Mouse (Mus musculus) liver, embryonic 11.5 days (tissue): ENCODE measurements at regions not wholly inside any gene's neighbourhood (a gene's known extent, or its start where the extent isn't known, plus 50 kb on each side); places are given as distances from the start of the nearest gene placed in this dataset.

Experiments used
- ATAC-seq: fragments of 200-750 bp; cut with Nextera tagmentation; replicated peaks from 2 replicates; pipeline ENCODE4 v1.8.0; 2017; ENCODE audit warnings: moderate number of reproducible peaks, mild to moderate bottlenecking, moderate TSS enrichment, moderate library complexity; ENCODE audit not compliant: low FRiP score
- DNase-seq: peaks from one replicate; pipeline ENCODE4 v3.0.0-alpha.2; 2017; ENCODE audit warnings: low spot score
- H3K27ac ChIP-seq: fragments of 300-500 bp; sonication (generic); 2 replicates; pipeline ENCODE4 v1.5.1; 2014; ENCODE audit warnings: mild to moderate bottlenecking, low read depth, low read length, control low read depth
- H3K27me3 ChIP-seq: fragments of 300-500 bp; sonication (generic); replicated peaks from 2 replicates; pipeline ENCODE4 v1.6.1; 2014; ENCODE audit warnings: low read length, mixed read lengths; ENCODE audit not compliant: control insufficient read depth, insufficient read depth
- H3K36me3 ChIP-seq: fragments of 300-500 bp; sonication (generic); 2 replicates; pipeline ENCODE4 v1.6.1; 2014; ENCODE audit warnings: mild to moderate bottlenecking, low read length, moderate library complexity, mixed read lengths; ENCODE audit not compliant: control insufficient read depth, insufficient read depth
- H3K4me1 ChIP-seq: fragments of 300-500 bp; sonication (generic); replicated peaks from 2 replicates; pipeline ENCODE4 v1.6.1; 2014; ENCODE audit warnings: low read length, mixed read lengths; ENCODE audit not compliant: control insufficient read depth, insufficient read depth
- H3K4me2 ChIP-seq: fragments of 300-500 bp; sonication (generic); 2 replicates; pipeline ENCODE4 v1.6.1; 2014; ENCODE audit warnings: mild to moderate bottlenecking, control low read depth, moderate library complexity
- H3K4me3 ChIP-seq: fragments of 300-500 bp; sonication (generic); 2 replicates; pipeline ENCODE4 v1.5.1; 2014; ENCODE audit warnings: low read depth, low read length, control low read depth
- H3K9ac ChIP-seq: fragments of 300-500 bp; sonication (generic); 2 replicates; pipeline ENCODE4 v1.6.1; 2014; ENCODE audit warnings: low read depth, low read length, control low read depth
- H3K9me3 ChIP-seq: fragments of 300-500 bp; sonication (generic); 2 replicates; pipeline ENCODE4 v1.6.1; 2016; ENCODE audit warnings: low read length, inconsistent platforms, mixed read lengths; ENCODE audit not compliant: control insufficient read depth
- WGBS: fragments of 180-500 bp; shearing (Covaris S2); extraction: QIAGEN DNeasy Blood & Tissue Kit; methylation state at CpG from one replicate; pipeline ENCODE4 v1.1.7; 2014; 5-methylcytosine and 5-hydroxymethylcytosine counted together

GRCm38 (mm10) chr16:25478300-25478699 is 191.7 kb downstream of the Tprg start:
- H3K4me1 ChIP-seq: no peaks in the 10 kb centered on the region
- no peak for DNase-seq
- H3K4me3 ChIP-seq: no peak overlapping the region
- 70% methylated on average over 2 of the region's 2 CpGs for WGBS
- H3K9me3 ChIP-seq: no peaks in the 10 kb centered on the region
- no peak overlapping the region for H3K27ac ChIP-seq
- ATAC-seq: no peak
- H3K4me2 ChIP-seq: no peak overlapping the region
- H3K27me3 ChIP-seq: no peaks in the 10 kb centered on the region
- no peaks in the 10 kb centered on the region for H3K36me3 ChIP-seq
- no peak overlapping the region for H3K9ac ChIP-seq

GRCm38 (mm10) chr16:25483831-25484254 is 197.2 kb downstream of the Tprg start:
- H3K36me3 ChIP-seq: no peaks in the 10 kb centered on the region
- WGBS: 70% methylated on average over 5 of the region's 5 CpGs
- H3K27ac ChIP-seq: no peak overlapping the region
- no peak overlapping the region for H3K9ac ChIP-seq
- H3K27me3 ChIP-seq: no peaks in the 10 kb centered on the region
- ATAC-seq (no peak), DNase-seq (no peak)
- H3K4me1 ChIP-seq: no peaks in the 10 kb centered on the region
- no peak overlapping the region for H3K4me3 ChIP-seq
- no peaks in the 10 kb centered on the region for H3K9me3 ChIP-seq
- no peak overlapping the region for H3K4me2 ChIP-seq

GRCm38 (mm10) chr16:25485007-25485406 is 198.4 kb downstream of the Tprg start:
- no peak for ATAC-seq
- WGBS: 91% methylated on average over 9 of the region's 9 CpGs

GRCm38 (mm10) chr16:25486477-25487094 is 197.0 kb upstream of the Trp63 start:
- DNase-seq (no peak), ATAC-seq (no peak)
- Histone ChIP-seq H3K4me1 (no peaks in the 10 kb centered on the region), H3K4me3 (no peak overlapping the region), H3K9ac (no peak overlapping the region), H3K4me2 (no peak overlapping the region), H3K36me3 (no peaks in the 10 kb centered on the region), H3K27ac (no peak overlapping the region), H3K27me3 (no peaks in the 10 kb centered on the region), H3K9me3 (no peaks in the 10 kb centered on the region)
- WGBS: 87% methylated on average over 4 of the region's 4 CpGs

More at GRCm38 (mm10) chr16:25485007-25485406, 198.4 kb downstream of the Tprg start:
- H3K36me3 ChIP-seq: no peaks in the 10 kb centered on the region
- no peaks in the 10 kb centered on the region for H3K9me3 ChIP-seq
- no peak overlapping the region for H3K4me2 ChIP-seq
- no peaks in the 10 kb centered on the region for H3K27me3 ChIP-seq
- no peak overlapping the region for H3K9ac ChIP-seq
- no peak overlapping the region for H3K27ac ChIP-seq
- H3K4me1 ChIP-seq: no peaks in the 10 kb centered on the region
- H3K4me3 ChIP-seq: no peak overlapping the region
- no peak for DNase-seq

- DNase-seq: no peak
- WGBS: 79% methylated on average over 3 of the region's 3 CpGs
- H3K27ac ChIP-seq: no peak overlapping the region
- H3K27me3 ChIP-seq: no peaks in the 10 kb centered on the region
- H3K4me2 ChIP-seq: no peak overlapping the region
- no peak overlapping the region for H3K4me3 ChIP-seq
- H3K4me1 ChIP-seq: no peaks in the 10 kb centered on the region
- no peak overlapping the region for H3K9ac ChIP-seq
- H3K9me3 ChIP-seq: no peaks in the 10 kb centered on the region
- no peaks in the 10 kb centered on the region for H3K36me3 ChIP-seq
- no peak for ATAC-seq
These were observed 192.7 kb upstream of the Trp63 start for GRCm38 (mm10) chr16:25490847-25491246.

- DNase-seq (no peak), ATAC-seq (no peak)
- no peaks in the 10 kb centered on the region for H3K4me1 ChIP-seq
- H3K9me3 ChIP-seq: no peaks in the 10 kb centered on the region
- no peak overlapping the region for H3K9ac ChIP-seq
- WGBS: 72% methylated on average over 3 of the region's 3 CpGs
- no peak overlapping the region for H3K4me2 ChIP-seq
- no peak overlapping the region for H3K27ac ChIP-seq
- H3K27me3 ChIP-seq: no peaks in the 10 kb centered on the region
- H3K36me3 ChIP-seq: no peaks in the 10 kb centered on the region
- H3K4me3 ChIP-seq: no peak overlapping the region
These were observed 189.4 kb upstream of the Trp63 start for GRCm38 (mm10) chr16:25494153-25494552.

- 80% methylated on average over 2 of the region's 2 CpGs for WGBS
- no peak overlapping the region for H3K9ac ChIP-seq
- H3K4me1 ChIP-seq: no peaks in the 10 kb centered on the region
- no peaks in the 10 kb centered on the region for H3K27me3 ChIP-seq
- H3K4me3 ChIP-seq: no peak overlapping the region
- H3K27ac ChIP-seq: no peak overlapping the region
- no peaks in the 10 kb centered on the region for H3K9me3 ChIP-seq
- ATAC-seq: no peak
- H3K4me2 ChIP-seq: no peak overlapping the region
- DNase-seq: no peak
- H3K36me3 ChIP-seq: no peaks in the 10 kb centered on the region
These were observed 187.9 kb upstream of the Trp63 start for GRCm38 (mm10) chr16:25495586-25496196.

GRCm38 (mm10) chr16:25504829-25505228 is 178.7 kb upstream of the Trp63 start:
- Histone ChIP-seq H3K9ac (no peak overlapping the region), H3K4me2 (no peak overlapping the region), H3K27ac (no peak overlapping the region), H3K27me3 (no peaks in the 10 kb centered on the region), H3K4me3 (no peak overlapping the region), H3K4me1 (no peaks in the 10 kb centered on the region), H3K36me3 (no peaks in the 10 kb centered on the region), H3K9me3 (no peaks in the 10 kb centered on the region)
- DNase-seq: no peak
- no peak for ATAC-seq
- 62% methylated on average over 3 of the region's 3 CpGs for WGBS
